8 mouse cellular contexts compared by ENCODE assay signal in the genomic region with DNA sequence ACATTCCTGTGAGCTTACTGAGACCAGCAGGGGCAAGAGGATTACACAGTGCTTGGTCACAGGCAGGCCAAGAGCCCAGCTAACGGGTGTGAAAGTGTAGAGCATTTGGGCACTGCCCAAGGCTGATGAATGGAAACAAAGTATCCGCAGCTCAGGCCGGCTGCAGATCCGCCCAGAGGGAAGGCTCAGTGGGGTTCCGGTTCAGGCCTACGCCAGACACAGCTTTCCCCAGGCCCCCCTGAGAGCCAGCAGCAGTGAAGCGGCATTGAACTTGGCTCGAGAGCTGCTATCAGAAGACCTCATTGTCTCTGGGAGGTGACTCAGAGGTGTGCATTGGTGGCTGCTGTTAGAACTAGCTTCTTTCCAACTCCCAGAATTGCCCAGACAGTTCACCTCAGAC. TPM values are rescaled to one million over a fixed set of nuclear protein-coding genes. Genes with fewer than 3 reads are reported as not detected.
DNase-seq lines count a peak whose midpoint lies in the region; ATAC-seq and TF ChIP-seq lines count a peak whose summit lies in the region.

No protein-coding gene starts in this region.

- 59% methylated on average over 8 of the region's 8 CpGs for WGBS in liver, embryonic 11.5 days
- 49% methylated on average over 8 of the region's 8 CpGs for WGBS in intestine, postnatal 0 days

- H3K4me1 ChIP-seq in liver, embryonic 11.5 days (replicated peaks; ENCODE audit: control insufficient read depth, insufficient read depth, low read length): peaks cover 26% of the 10 kb centered on the region
- peaks cover 3% of the 10 kb centered on the region; the same call in 1 of the 2 replicates for H3K4me1 ChIP-seq in intestine, postnatal 0 days (replicated peaks; ENCODE audit: control insufficient read depth, insufficient read depth, low read length)

- no peak overlapping the region for H3K4me3 ChIP-seq in liver, embryonic 11.5 days (ENCODE audit: low read depth, low read length)
- no peak overlapping the region for H3K4me3 ChIP-seq in intestine, postnatal 0 days (ENCODE audit: low read depth, low read length)

- no peak overlapping the region for H3K9ac ChIP-seq in liver, embryonic 11.5 days (ENCODE audit: low read depth, low read length)
- H3K9ac ChIP-seq in intestine, postnatal 0 days (ENCODE audit: low read depth, low read length): no peak overlapping the region

- peak overlapping the region; percentile 16; the same call in 1 of the 2 replicates for H3K27ac ChIP-seq in liver, embryonic 11.5 days (ENCODE audit: low read depth, low read length)
- H3K27ac ChIP-seq in intestine, postnatal 0 days (ENCODE audit: low read depth, low read length): no peak overlapping the region

- DNase-seq in liver, embryonic 11.5 days (ENCODE audit: low spot score): no peak
- DNase-seq in liver: no peak
- peak; percentile 63 to 64 for DNase-seq in cerebellum, adult 18-20 months
- peak; percentile 61 for DNase-seq in gastrocnemius, postnatal 25 days
- peak; percentile 44 for DNase-seq in skeletal muscle tissue, adult 2 months (ENCODE audit: low read depth, low spot score)
- no peak for DNase-seq in spleen, adult 12 weeks (ENCODE audit: low spot score)
- no peak for DNase-seq in yolk sac, embryonic 10.5 days (ENCODE audit: low spot score)

- H3K9me3 ChIP-seq in liver, embryonic 11.5 days (ENCODE audit: control insufficient read depth, low read length): no peaks in the 10 kb centered on the region
- no peaks in the 10 kb centered on the region for H3K9me3 ChIP-seq in intestine, postnatal 0 days (ENCODE audit: control insufficient read depth)

- TF ChIP-seq CTCF in intestine, postnatal 0 days (IDR thresholded peaks at IDR 0.05; ENCODE audit: low read depth): no peak

- no peak for ATAC-seq in liver, embryonic 11.5 days (replicated peaks; ENCODE audit: low FRiP score)
- no peak for ATAC-seq in intestine, postnatal 0 days

- H3K4me2 ChIP-seq in liver, embryonic 11.5 days: peak overlapping the region; percentile 41; the same call in 1 of the 2 replicates
- peak overlapping the region; percentile 89 for H3K4me2 ChIP-seq in intestine, postnatal 0 days (replicated peaks; ENCODE audit: low read depth)

- no peaks in the 10 kb centered on the region for H3K36me3 ChIP-seq in liver, embryonic 11.5 days (ENCODE audit: control insufficient read depth, insufficient read depth, low read length)
- H3K36me3 ChIP-seq in intestine, postnatal 0 days (ENCODE audit: control insufficient read depth, insufficient read depth): 0 out of 2 replicates have a peak, but pooled peaks cover 7% of the 10 kb centered on the region

- no peaks in the 10 kb centered on the region for H3K27me3 ChIP-seq in liver, embryonic 11.5 days (replicated peaks; ENCODE audit: control insufficient read depth, insufficient read depth, low read length)
- no peaks in the 10 kb centered on the region for H3K27me3 ChIP-seq in intestine, postnatal 0 days (replicated peaks; ENCODE audit: control insufficient read depth, insufficient read depth, low read length)

RNA-seq across cellular contexts. Expression of a gene that starts 2.5 kb away (rescaled TPM):
- 31.9 and 32.3 TPM in 2 replicates for polyA plus RNA-seq in liver, embryonic 11.5 days (2014; fragmentation: Nextera tagmentation; extraction: Ambion mirVana)
- total RNA-seq in gastrocnemius, postnatal 25 days (2021): 100 to 1,000 TPM; 117 to 135 TPM
- polyA plus RNA-seq in intestine, postnatal 0 days (2015; fragmentation: Nextera tagmentation; extraction: Ambion mirVana): 154 and 158 TPM in 2 replicates

RNA-seq across cellular contexts. Expression of a gene that starts 12.9 kb away (rescaled TPM):
- 52.7 and 55.2 TPM in 2 replicates for polyA plus RNA-seq in liver, embryonic 11.5 days (2014; fragmentation: Nextera tagmentation; extraction: Ambion mirVana)
- total RNA-seq in gastrocnemius, postnatal 25 days (2021): 10 to 100 TPM; 14.1 to 15.4 TPM
- polyA plus RNA-seq in intestine, postnatal 0 days (2015; fragmentation: Nextera tagmentation; extraction: Ambion mirVana): 43.9 and 45.9 TPM in 2 replicates

RNA-seq across cellular contexts. Expression of a gene that starts 18.7 kb away (rescaled TPM):
- polyA plus RNA-seq in liver, embryonic 11.5 days (2014; fragmentation: Nextera tagmentation; extraction: Ambion mirVana): 162 and 177 TPM in 2 replicates
- total RNA-seq in gastrocnemius, postnatal 25 days (2021): 100 to 1,000 TPM; 144 to 150 TPM
- 289 and 298 TPM in 2 replicates for polyA plus RNA-seq in intestine, postnatal 0 days (2015; fragmentation: Nextera tagmentation; extraction: Ambion mirVana)

RNA-seq across cellular contexts. Expression of a gene that starts 18.8 kb away (rescaled TPM):
- 137 and 152 TPM in 2 replicates for polyA plus RNA-seq in liver, embryonic 11.5 days (2014; fragmentation: Nextera tagmentation; extraction: Ambion mirVana)
- total RNA-seq in gastrocnemius, postnatal 25 days (2021): 10 to 100 TPM; 16.5 to 17.4 TPM
- polyA plus RNA-seq in intestine, postnatal 0 days (2015; fragmentation: Nextera tagmentation; extraction: Ambion mirVana): 25.3 and 25.7 TPM in 2 replicates

RNA-seq across cellular contexts. Expression of a gene that starts 33.9 kb away (rescaled TPM):
- polyA plus RNA-seq in liver, embryonic 11.5 days (2014; fragmentation: Nextera tagmentation; extraction: Ambion mirVana): 15.1 and 16.8 TPM in 2 replicates
- 1 to 10 TPM; 2.3 to 3.2 TPM for total RNA-seq in gastrocnemius, postnatal 25 days (2021)
- polyA plus RNA-seq in intestine, postnatal 0 days (2015; fragmentation: Nextera tagmentation; extraction: Ambion mirVana): 9.3 and 11.3 TPM in 2 replicates

Comparison
In these comparisons a context has a peak if more than half of its experiments do, and no peak if none do; other contexts are left out.
1. DNase-seq: peak in cerebellum, adult 18-20 months (2 of 2), gastrocnemius, postnatal 25 days (single experiment) and skeletal muscle tissue, adult 2 months (single experiment); none in liver, embryonic 11.5 days (single experiment), liver (single experiment), spleen, adult 12 weeks (single experiment) and yolk sac, embryonic 10.5 days (single experiment).